Mouse (Mus musculus) neural tube, embryonic 14.5 days (tissue): Measurements from ENCODE around the gene Eif2b3. TPM values are rescaled to one million over a fixed set of nuclear protein-coding genes. Genes with fewer than 3 reads are reported as not detected.
A peak's percentile ranks its signal among the peaks of the same experiment; 100 is the strongest.

Experiments used
- ATAC-seq: fragments of 200-750 bp; cut with Nextera tagmentation; 2 replicates; pipeline ENCODE4 v1.8.0; 2017; ENCODE audit warnings: low read depth, mild to moderate bottlenecking, moderate TSS enrichment, moderate library complexity
- H3K27ac ChIP-seq: fragments of 300-500 bp; sonication (generic); 2 replicates; pipeline ENCODE4 v1.5.1; 2014; ENCODE audit warnings: low read depth, mild to moderate bottlenecking, control low read depth, low read length, moderate library complexity, mixed read lengths
- H3K27me3 ChIP-seq: fragments of 300-500 bp; sonication (generic); 2 replicates; pipeline ENCODE4 v1.6.1; 2014; ENCODE audit warnings: low read length; ENCODE audit not compliant: control insufficient read depth, insufficient read depth
- H3K36me3 ChIP-seq: fragments of 300-500 bp; sonication (generic); 2 replicates; pipeline ENCODE4 v1.6.1; 2014; ENCODE audit warnings: low read length, mixed read lengths; ENCODE audit not compliant: control insufficient read depth, insufficient read depth
- H3K4me1 ChIP-seq: fragments of 300-500 bp; sonication (generic); 2 replicates; pipeline ENCODE4 v1.6.1; 2014; ENCODE audit warnings: low read length; ENCODE audit not compliant: control insufficient read depth, insufficient read depth
- H3K4me2 ChIP-seq: fragments of 300-500 bp; sonication (generic); 2 replicates; pipeline ENCODE4 v1.6.1; 2014; ENCODE audit warnings: mild to moderate bottlenecking, low read depth, low read length, control low read depth
- H3K4me3 ChIP-seq: fragments of 300-500 bp; sonication (generic); 2 replicates; pipeline ENCODE4 v1.5.1; 2014; ENCODE audit warnings: low read depth, low read length, control low read depth, mixed read lengths
- H3K9ac ChIP-seq: fragments of 300-500 bp; sonication (generic); replicated peaks from 2 replicates; pipeline ENCODE4 v1.6.1; 2014; ENCODE audit warnings: low read depth, mild to moderate bottlenecking, control low read depth, low read length, mixed read lengths
- H3K9me3 ChIP-seq: fragments of 300-500 bp; sonication (generic); 2 replicates; pipeline ENCODE4 v1.6.1; 2016; ENCODE audit warnings: low read length; ENCODE audit not compliant: control insufficient read depth
- WGBS: fragments of 180-500 bp; shearing (Covaris S2); extraction: QIAGEN DNeasy Blood & Tissue Kit; methylation state at CpG from one replicate; pipeline ENCODE4 v1.1.7; 2014; 5-methylcytosine and 5-hydroxymethylcytosine counted together
- polyA plus RNA-seq: library from polyadenylated mRNA; unstranded; fragments of >200 nt; fragmentation: Nextera tagmentation; extraction: Ambion mirVana; gene quantifications from 2 replicates; pipeline ENCODE4 v1.2.1, GENCODE M21; 2014

The Eif2b3 gene
- polyA plus RNA-seq = 54.6 and 54.9 TPM in 2 replicates

DNA sequence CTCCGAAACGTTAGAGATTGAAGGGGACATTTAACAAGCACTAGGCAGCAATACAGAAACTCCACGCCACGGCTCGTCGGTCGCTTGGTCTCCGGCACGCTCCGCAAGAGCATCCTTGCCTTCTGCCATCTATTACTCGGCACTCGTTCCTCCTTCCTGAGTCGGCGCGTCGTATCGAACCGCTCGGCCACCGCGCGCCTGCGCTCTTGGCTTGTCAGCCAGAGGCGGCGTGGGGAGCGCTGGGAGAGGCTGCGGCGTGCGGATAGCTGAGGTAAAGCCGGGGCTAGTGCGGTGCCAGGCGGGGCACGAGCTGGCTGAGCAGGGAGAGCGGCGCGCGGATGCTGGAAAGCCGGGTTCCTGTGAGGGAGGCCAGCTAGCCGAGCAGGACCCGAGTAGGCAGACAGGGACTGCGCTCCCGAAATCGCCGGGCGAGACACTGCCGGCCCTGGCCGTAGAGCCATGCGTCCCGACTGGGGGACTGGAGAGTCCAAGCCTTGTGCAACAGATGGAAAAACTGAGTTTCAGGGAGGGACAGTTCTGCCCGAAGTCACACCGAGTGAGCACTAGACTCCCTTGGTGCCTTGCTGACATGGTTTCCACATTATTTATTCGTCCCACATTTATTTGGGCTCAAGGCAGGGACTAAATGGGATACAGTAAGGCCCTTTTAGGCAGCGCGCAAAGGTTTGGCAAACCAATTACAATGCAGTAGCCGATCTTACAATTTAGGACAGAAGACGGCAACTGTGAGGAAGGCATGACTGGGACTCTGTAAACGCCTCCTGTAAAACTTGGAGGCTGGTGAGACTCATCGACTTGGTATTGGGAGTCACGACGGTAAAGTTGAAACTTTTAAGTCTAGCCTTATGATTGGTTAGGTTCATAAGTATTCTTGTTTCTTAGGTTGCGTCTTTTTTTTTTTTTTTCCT, at the start of gene Eif2b3:
Eif2b3 (plus strand) TSS at position 197 of the 929 bp plus-strand sequence.
- Histone ChIP-seq H3K27me3 (no peaks in the 10 kb centered on the region), H3K9ac (peak within 1 kb of the TSS; percentile 63), H3K9me3 (no peaks in the 10 kb centered on the region), H3K36me3 (peaks cover 18% of the 10 kb centered on the region), H3K27ac (no peak within 1 kb of the TSS), H3K4me1 (peaks cover 7% of the 10 kb centered on the region), H3K4me3 (peak within 1 kb of the TSS; percentile 63), H3K4me2 (peak within 1 kb of the TSS; percentile 60)
- WGBS = 2% methylated on average over 60 of the region's 61 CpGs
- peak; percentile 98 for ATAC-seq

DNA sequence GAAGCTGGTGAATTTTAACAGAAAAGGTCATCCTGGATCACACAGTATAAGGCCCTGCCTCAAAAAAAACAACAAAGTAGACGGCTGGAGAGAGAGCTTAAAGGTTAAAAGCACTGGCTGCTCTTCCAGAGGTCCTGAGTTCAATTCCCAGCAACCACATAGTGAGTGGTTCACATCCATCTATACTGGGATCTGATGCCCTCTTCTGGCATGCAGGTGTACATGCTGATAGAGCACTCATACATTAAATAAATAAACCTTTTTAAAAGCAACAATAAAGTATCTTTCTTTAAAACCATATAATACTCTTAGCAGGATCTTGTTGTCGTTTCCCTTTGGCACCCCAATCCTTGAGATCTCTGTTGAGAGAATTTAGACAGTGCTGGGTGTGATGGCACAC, 42.7 kb upstream of the Eif2b3 start:
- H3K27ac ChIP-seq = no peak overlapping the region
- no peak for ATAC-seq
- no peaks in the 10 kb centered on the region for H3K4me1 ChIP-seq
- no peaks in the 10 kb centered on the region for H3K9me3 ChIP-seq
- H3K9ac ChIP-seq = no peak overlapping the region
- H3K27me3 ChIP-seq = no peaks in the 10 kb centered on the region
- H3K4me2 ChIP-seq = no peak overlapping the region
- H3K4me3 ChIP-seq = no peak overlapping the region
- H3K36me3 ChIP-seq = peaks cover 29% of the 10 kb centered on the region
- 80% methylated on average over 2 of the region's 2 CpGs for WGBS

DNA sequence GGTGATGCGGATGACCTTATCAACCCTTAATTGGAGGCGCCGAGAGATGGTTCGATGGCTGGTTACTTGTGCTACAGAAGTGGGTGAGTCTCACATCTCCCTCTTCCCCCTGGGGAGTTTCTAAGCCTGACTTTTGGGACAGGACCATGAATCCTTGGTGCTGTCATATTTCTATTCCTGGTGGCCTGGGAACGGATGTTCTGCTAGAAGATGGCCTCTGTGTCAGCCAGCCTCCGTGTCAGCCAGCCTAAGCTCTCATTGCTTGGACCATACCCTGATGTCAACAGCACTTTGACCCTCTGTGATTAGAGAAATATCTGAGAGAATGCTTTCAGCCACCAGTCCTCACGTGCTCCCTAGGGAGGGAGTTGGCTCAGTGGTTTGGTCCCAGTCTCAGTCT, 33.5 kb upstream of the Eif2b3 start:
- peaks cover 26% of the 10 kb centered on the region; the same call in 1 of the 2 replicates for H3K36me3 ChIP-seq
- 93% methylated on average over 7 of the region's 7 CpGs for WGBS
- no peaks in the 10 kb centered on the region for H3K4me1 ChIP-seq
- no peak for ATAC-seq
- no peak overlapping the region for H3K27ac ChIP-seq
- no peaks in the 10 kb centered on the region for H3K27me3 ChIP-seq
- H3K9ac ChIP-seq = no peak overlapping the region
- no peak overlapping the region for H3K4me3 ChIP-seq
- H3K4me2 ChIP-seq = no peak overlapping the region
- no peaks in the 10 kb centered on the region for H3K9me3 ChIP-seq

DNA sequence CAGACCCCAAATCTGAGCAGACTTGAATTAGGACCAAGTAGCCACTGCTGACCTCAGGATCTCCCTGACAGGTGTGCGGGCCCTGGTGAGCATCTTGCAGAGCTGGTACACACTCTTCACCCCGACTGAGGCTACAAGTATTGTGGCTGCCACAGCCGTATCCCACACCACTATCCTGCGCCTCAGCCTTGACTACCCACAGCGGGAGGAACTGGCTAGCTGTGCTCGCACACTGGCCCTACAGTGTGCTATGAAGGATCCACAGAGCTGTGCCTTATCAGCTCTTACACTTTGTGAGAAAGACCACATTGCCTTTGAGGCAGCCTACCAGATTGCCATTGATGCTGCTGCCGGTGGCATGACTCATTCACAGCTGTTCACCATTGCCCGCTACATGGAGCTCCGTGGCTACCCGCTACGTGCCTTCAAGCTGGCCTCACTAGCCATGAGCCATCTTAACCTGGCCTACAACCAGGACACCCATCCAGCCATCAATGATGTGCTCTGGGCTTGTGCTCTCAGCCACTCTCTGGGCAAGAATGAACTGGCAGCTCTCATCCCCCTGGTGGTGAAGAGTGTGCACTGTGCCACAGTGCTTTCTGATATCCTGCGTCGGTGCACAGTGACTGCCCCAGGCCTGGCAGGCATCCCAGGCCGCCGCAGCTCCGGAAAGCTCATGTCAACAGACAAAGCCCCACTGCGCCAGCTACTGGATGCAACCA, 32.6 kb upstream of the Eif2b3 start:
- peak; percentile 73; the same call in 1 of the 2 replicates for ATAC-seq
- H3K4me3 ChIP-seq = no peak overlapping the region
- peaks cover 24% of the 10 kb centered on the region; the same call in 1 of the 2 replicates for H3K36me3 ChIP-seq
- no peaks in the 10 kb centered on the region for H3K9me3 ChIP-seq
- 64% methylated on average over 17 of the region's 17 CpGs for WGBS
- H3K9ac ChIP-seq = no peak overlapping the region
- no peak overlapping the region for H3K27ac ChIP-seq
- no peaks in the 10 kb centered on the region for H3K4me1 ChIP-seq
- no peaks in the 10 kb centered on the region for H3K27me3 ChIP-seq
- no peak overlapping the region for H3K4me2 ChIP-seq

DNA sequence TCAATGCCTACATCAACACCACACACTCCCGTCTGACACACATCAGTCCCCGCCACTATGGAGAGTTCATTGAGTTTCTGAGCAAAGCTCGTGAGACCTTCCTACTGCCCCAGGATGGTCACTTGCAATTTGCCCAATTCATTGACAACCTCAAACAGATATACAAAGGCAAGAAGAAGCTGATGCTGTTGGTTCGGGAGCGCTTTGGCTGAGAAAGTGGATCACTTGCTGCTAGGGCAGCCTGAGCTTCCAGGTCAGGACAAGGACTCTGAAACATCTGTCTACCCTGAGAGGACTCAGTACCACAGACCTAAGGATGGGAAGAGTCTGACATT, 32.1 kb upstream of the Eif2b3 start:
- no peak for ATAC-seq
- Histone ChIP-seq H3K4me3 (no peak overlapping the region), H3K4me1 (no peaks in the 10 kb centered on the region), H3K4me2 (no peak overlapping the region), H3K36me3 (peaks cover 24% of the 10 kb centered on the region; the same call in 1 of the 2 replicates), H3K27me3 (no peaks in the 10 kb centered on the region), H3K27ac (no peak overlapping the region), H3K9me3 (no peaks in the 10 kb centered on the region), H3K9ac (no peak overlapping the region)
- WGBS = 78% methylated on average over 5 of the region's 5 CpGs

DNA sequence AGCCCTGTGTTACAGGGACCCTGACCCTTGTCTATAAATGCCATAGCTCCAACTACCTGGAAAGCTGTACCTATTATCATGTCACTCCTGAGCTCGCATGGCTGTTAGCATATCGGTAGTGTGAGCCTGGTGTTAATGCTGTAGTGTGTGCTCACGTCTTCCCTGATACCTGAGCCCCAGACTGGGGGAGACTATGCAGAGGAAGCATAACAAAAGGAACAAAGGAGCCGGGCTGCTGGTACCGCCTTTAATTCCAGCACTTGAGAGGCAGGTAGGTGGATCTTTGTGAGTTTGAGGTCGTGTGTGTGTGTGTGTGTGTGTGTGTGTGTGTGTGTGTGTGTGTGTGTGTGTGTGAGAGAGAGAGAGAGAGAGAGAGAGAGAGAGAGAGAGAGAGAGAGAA, 29.5 kb upstream of the Eif2b3 start:
- H3K36me3 ChIP-seq = peaks cover 24% of the 10 kb centered on the region; the same call in 1 of the 2 replicates

DNA sequence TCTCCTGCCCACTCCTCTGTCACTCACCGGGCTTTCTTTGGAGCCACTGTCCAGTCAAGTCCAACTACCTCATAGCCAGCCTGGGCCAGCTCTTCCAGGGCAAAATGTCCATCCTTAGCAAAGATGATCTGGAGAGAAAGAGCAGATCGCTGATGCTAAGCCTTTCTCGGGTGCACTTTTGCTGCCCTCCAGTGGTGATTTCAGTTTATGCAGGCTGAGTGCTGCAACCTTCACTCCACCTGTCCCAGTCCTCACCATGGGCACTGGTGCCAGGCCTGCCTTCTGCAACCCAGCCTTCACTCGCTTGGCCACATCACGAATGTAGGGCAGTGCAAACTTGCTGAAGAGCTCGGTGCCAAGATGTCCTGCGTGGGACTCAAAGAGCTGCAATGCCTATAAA, 27.8 kb upstream of the Eif2b3 start:
- Histone ChIP-seq H3K9me3 (no peaks in the 10 kb centered on the region), H3K27ac (no peak overlapping the region), H3K27me3 (no peaks in the 10 kb centered on the region), H3K4me1 (peaks cover 12% of the 10 kb centered on the region), H3K9ac (no peak overlapping the region), H3K4me3 (no peak overlapping the region), H3K36me3 (peaks cover 15% of the 10 kb centered on the region; the same call in 1 of the 2 replicates), H3K4me2 (no peak overlapping the region)
- ATAC-seq = no peak
- WGBS = 13% methylated on average over 7 of the region's 7 CpGs

More for the DNA sequence above, 29.5 kb upstream of the Eif2b3 start:
- Histone ChIP-seq H3K4me3 (no peak overlapping the region), H3K9me3 (no peaks in the 10 kb centered on the region), H3K4me1 (peaks cover 6% of the 10 kb centered on the region; the same call in 1 of the 2 replicates), H3K27me3 (no peaks in the 10 kb centered on the region), H3K27ac (no peak overlapping the region), H3K4me2 (no peak overlapping the region), H3K9ac (no peak overlapping the region)
- no peak for ATAC-seq
- WGBS = 70% methylated on average over 6 of the region's 6 CpGs

DNA sequence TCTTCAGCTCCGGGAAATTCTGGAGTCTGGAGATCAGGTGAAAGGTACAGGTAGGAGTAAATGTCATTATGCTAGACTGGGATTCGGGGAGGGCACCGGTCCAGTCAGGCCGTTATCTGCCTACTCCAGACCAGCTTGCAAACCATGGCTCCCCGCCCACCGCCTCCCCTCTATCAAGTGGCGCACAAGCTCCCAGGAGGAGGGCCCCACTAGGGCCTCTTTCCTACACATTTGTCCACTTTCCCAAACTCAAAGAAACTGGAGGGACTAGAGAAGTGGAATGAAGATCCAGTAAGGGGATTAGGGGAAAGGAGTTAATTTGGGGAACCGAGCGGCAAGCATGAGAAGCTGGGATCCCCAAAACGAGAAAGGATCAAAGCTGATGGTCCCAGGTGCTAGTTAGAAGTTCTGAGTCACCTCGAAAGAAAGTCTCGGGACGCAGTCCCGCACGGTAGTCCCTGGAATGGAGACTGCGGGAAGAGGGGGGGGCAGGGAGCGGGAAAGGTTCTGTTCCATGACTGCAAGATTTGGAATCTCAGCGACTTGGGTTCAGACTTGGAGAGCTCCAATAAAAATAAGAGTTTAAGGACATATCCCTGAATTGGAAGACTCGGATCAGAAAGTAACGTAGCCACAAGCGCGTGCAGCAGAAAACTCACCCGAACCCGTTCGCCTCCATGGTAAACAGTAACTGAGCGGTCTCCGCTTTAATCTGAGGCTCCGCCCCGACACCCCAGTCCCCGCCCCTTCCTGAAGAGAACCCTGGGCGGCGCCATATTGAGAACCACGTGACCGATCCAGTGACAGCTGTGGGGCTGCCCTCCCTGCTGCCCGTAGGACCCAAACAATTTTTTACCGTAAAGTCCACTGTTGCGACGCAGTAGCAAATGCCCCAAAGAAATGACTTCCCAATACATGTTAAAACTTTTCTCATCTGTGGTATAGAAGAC, 25.3 kb upstream of the Eif2b3 start, which contains the start of gene Urod:
Urod (minus strand) TSS at position 742 of the 950 bp plus-strand sequence.
- WGBS = 2% methylated on average over 38 of the region's 38 CpGs
- H3K27ac ChIP-seq = peak within 1 kb of the TSS; percentile 80
- H3K9me3 ChIP-seq = no peaks in the 10 kb centered on the region
- peak within 1 kb of the TSS; percentile 97 for H3K4me3 ChIP-seq
- no peaks in the 10 kb centered on the region for H3K27me3 ChIP-seq
- H3K36me3 ChIP-seq = peaks cover 3% of the 10 kb centered on the region; the same call in 1 of the 2 replicates
- peaks cover 17% of the 10 kb centered on the region for H3K4me1 ChIP-seq
- H3K4me2 ChIP-seq = peak within 1 kb of the TSS; percentile 96
- H3K9ac ChIP-seq = peak within 1 kb of the TSS; percentile 80
- ATAC-seq = peak; percentile 90
